Mouse (Mus musculus) C2C12 (cell line): ENCODE results near the gene Tm7sf2.

Experiments
- CTCF ChIP-seq: IDR thresholded peaks from one replicate; pipeline ENCODE4 v1.5.1; 2011; ENCODE audit not compliant: control insufficient read depth, insufficient read depth, insufficient read length
- FOSL1 ChIP-seq: IDR thresholded peaks from one replicate; pipeline ENCODE4 v1.8.0; 2011; ENCODE audit warnings: mild to moderate bottlenecking, low read length; ENCODE audit not compliant: poor library complexity, insufficient read depth, severe bottlenecking
- MAX ChIP-seq: IDR thresholded peaks from one replicate; pipeline ENCODE4 v1.6.1; 2011; ENCODE audit warnings: mild to moderate bottlenecking, control low read depth
- MYOD1 ChIP-seq: IDR thresholded peaks from one replicate; pipeline ENCODE4 v1.6.1; 2011; ENCODE audit warnings: low read depth; ENCODE audit not compliant: control insufficient read depth, insufficient read length
- USF1 ChIP-seq: IDR thresholded peaks from one replicate; pipeline ENCODE4 v1.6.1; 2011; ENCODE audit warnings: low read depth, mild to moderate bottlenecking, control low read depth, moderate library complexity

DNA sequence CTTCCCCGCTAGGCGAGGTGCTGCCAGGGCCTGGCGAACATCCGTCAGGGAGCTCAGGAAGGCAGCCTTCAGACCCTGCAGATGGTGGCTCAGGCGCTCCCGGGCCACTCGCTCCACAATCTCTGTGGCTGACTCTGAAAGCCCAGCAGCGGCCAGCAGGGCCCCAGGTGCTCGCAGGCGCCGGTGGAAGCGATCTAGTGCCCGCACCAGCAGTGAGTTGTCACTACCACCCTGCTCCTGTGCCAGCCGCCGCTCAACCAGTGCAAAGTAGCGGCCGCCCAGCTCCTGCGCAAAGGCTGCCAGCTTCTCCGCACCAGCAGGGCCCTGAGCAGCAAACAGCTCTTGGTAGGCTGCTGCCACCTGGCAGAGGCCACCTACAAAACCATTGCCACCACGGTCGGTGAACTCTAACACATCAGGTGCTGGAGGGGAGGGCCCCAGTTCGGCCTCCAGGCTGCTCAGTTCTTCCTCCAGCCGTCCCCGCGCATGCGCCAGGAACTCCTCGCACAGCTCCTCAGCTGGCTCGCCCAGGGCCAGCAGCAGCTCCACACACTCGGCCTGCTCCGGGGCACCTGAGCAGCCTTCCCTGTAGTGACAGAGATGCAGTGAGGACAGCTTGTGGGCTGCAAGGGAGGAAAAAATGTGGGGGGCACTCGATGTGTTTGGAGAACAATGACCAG, 2.5 kb upstream of the Tm7sf2 start:
- no peak for TF ChIP-seq CTCF
- no peak for TF ChIP-seq MAX
- no peak for TF ChIP-seq USF1
- TF ChIP-seq MYOD1, result no peak
- TF ChIP-seq FOSL1, result no peak
